ENCODE assay signal across 14 mouse cellular contexts in the genomic region with DNA sequence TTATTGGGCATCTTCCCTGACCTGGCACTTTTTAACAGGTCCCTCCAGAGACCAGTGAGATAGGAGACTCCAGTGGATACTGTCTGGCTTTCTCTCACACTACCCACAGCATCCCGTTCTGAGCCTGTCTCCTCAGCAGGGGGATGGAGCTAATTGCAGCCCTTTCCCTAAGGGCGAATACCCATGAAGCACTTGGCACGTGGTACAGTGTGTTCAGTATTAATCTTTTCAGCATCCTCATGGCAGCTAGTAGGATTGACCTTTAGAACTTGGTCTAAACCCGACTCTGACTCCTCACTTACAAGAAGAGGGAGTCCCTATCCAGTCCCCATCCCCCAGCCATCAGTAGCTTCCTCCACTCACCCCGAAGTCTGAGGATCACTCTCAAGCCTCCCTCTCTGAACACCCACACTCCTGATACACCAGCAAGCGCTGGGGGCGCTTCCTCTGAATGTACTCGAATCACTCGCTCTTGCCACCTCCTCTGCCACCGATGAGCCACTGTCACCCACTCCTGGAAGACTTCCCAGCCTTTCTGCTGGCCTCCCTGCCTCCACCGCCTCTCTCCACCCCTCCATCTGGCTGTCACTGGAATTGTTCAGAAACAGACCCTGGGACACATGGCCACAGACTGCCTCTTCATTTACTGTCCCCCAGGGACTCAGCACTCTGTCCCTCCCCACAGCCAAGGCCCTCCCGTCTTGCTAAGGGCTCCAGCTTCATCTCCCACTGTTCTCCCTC. TPM values are rescaled to one million over a fixed set of nuclear protein-coding genes. Genes with fewer than 3 reads are reported as not detected.
DNase-seq lines count a peak whose midpoint lies in the region; ATAC-seq and TF ChIP-seq lines count a peak whose summit lies in the region.
"Had no signal": no experiment of that assay in that cellular context is flagged by ENCODE, and none has a peak within 500 bp of the region (broad histone marks: within the 10 kb centered on the region; RNA-seq: fewer than 3 reads in every experiment).

No protein-coding gene starts in this region.

- H3K27ac ChIP-seq in hindbrain, embryonic 12.5 days, result no peak overlapping the region
- H3K27ac ChIP-seq in hindbrain, embryonic 16.5 days (ENCODE audit: low read depth, low read length), result no peak overlapping the region
- peak overlapping the region; percentile 52 for H3K27ac ChIP-seq in neural tube, embryonic 13.5 days (replicated peaks)
- no peak overlapping the region for H3K27ac ChIP-seq in neural tube, embryonic 15.5 days (replicated peaks)
- no peak overlapping the region for H3K27ac ChIP-seq in embryonic facial prominence, embryonic 15.5 days (replicated peaks)
- no peak overlapping the region for H3K27ac ChIP-seq in intestine, postnatal 0 days (ENCODE audit: low read depth, low read length)
- H3K27ac ChIP-seq: limb, embryonic 12.5 days had no signal

- H3K36me3 ChIP-seq in hindbrain, embryonic 12.5 days, result no peaks in the 10 kb centered on the region
- H3K36me3 ChIP-seq in hindbrain, embryonic 16.5 days (ENCODE audit: control insufficient read depth, insufficient read depth, low read length), result no peaks in the 10 kb centered on the region
- H3K36me3 ChIP-seq in neural tube, embryonic 13.5 days, result no peaks in the 10 kb centered on the region
- H3K36me3 ChIP-seq in neural tube, embryonic 15.5 days, result no peaks in the 10 kb centered on the region
- H3K36me3 ChIP-seq in embryonic facial prominence, embryonic 15.5 days, result no peaks in the 10 kb centered on the region
- no peaks in the 10 kb centered on the region for H3K36me3 ChIP-seq in intestine, postnatal 0 days (ENCODE audit: control insufficient read depth, insufficient read depth)
- H3K36me3 ChIP-seq: limb, embryonic 12.5 days had no signal

- intact Hi-C loops in left cerebral cortex, postnatal 4 days (cut with DNase I), result no loop called here

- no peaks in the 10 kb centered on the region for H3K27me3 ChIP-seq in hindbrain, embryonic 12.5 days
- H3K27me3 ChIP-seq in hindbrain, embryonic 16.5 days (replicated peaks; ENCODE audit: control insufficient read depth, insufficient read depth, low read length), result no peaks in the 10 kb centered on the region
- H3K27me3 ChIP-seq in neural tube, embryonic 13.5 days, result no peaks in the 10 kb centered on the region
- no peaks in the 10 kb centered on the region for H3K27me3 ChIP-seq in neural tube, embryonic 15.5 days (replicated peaks)
- H3K27me3 ChIP-seq in embryonic facial prominence, embryonic 15.5 days, result no peaks in the 10 kb centered on the region
- H3K27me3 ChIP-seq in intestine, postnatal 0 days (replicated peaks; ENCODE audit: control insufficient read depth, insufficient read depth, low read length), result no peaks in the 10 kb centered on the region
- H3K27me3 ChIP-seq: limb, embryonic 12.5 days had no signal

- H3K9me3 ChIP-seq in hindbrain, embryonic 12.5 days (replicated peaks), result no peaks in the 10 kb centered on the region
- no peaks in the 10 kb centered on the region for H3K9me3 ChIP-seq in hindbrain, embryonic 16.5 days (ENCODE audit: control insufficient read depth, low read length)
- no peaks in the 10 kb centered on the region for H3K9me3 ChIP-seq in neural tube, embryonic 13.5 days
- no peaks in the 10 kb centered on the region for H3K9me3 ChIP-seq in neural tube, embryonic 15.5 days (replicated peaks)
- no peaks in the 10 kb centered on the region for H3K9me3 ChIP-seq in embryonic facial prominence, embryonic 15.5 days (replicated peaks)
- H3K9me3 ChIP-seq in intestine, postnatal 0 days (ENCODE audit: control insufficient read depth), result no peaks in the 10 kb centered on the region
- H3K9me3 ChIP-seq: limb, embryonic 12.5 days had no signal

- no peak overlapping the region for H3K4me2 ChIP-seq in hindbrain, embryonic 12.5 days (replicated peaks)
- H3K4me2 ChIP-seq in hindbrain, embryonic 16.5 days (ENCODE audit: low read length), result no peak overlapping the region
- H3K4me2 ChIP-seq in neural tube, embryonic 13.5 days, result no peak overlapping the region
- H3K4me2 ChIP-seq in neural tube, embryonic 15.5 days, result no peak overlapping the region
- no peak overlapping the region for H3K4me2 ChIP-seq in embryonic facial prominence, embryonic 15.5 days (replicated peaks)
- H3K4me2 ChIP-seq in intestine, postnatal 0 days (replicated peaks; ENCODE audit: low read depth), result no peak overlapping the region
- H3K4me2 ChIP-seq: heart, embryonic 11.5 days; limb, embryonic 12.5 days had no signal

- ATAC-seq in hindbrain, embryonic 12.5 days (ENCODE audit: low FRiP score), result 0 out of 2 replicates have a peak, but pooled peaks have one; percentile 38
- no peak; the same call in 1 of the 2 replicates for ATAC-seq in hindbrain, embryonic 16.5 days
- ATAC-seq in neural tube, embryonic 13.5 days (ENCODE audit: low read depth), result peak; percentile 72
- no peak for ATAC-seq in neural tube, embryonic 15.5 days (ENCODE audit: low FRiP score)
- ATAC-seq in embryonic facial prominence, embryonic 15.5 days (ENCODE audit: insufficient number of reproducible peaks, low FRiP score, low TSS enrichment, low read depth), result 0 out of 2 replicates have a peak, but pooled peaks have one; percentile 47
- no peak for ATAC-seq in intestine, postnatal 0 days
- ATAC-seq: intestine, embryonic 16.5 days had no signal

- TF ChIP-seq CTCF in intestine, postnatal 0 days (IDR thresholded peaks at IDR 0.05; ENCODE audit: low read depth), result no peak

- 67% methylated on average over 12 of the region's 12 CpGs for whole genome bisulfite sequencing in hindbrain, embryonic 12.5 days
- WGBS in hindbrain, embryonic 16.5 days, result 57% methylated on average over 12 of the region's 12 CpGs
- WGBS in neural tube, embryonic 13.5 days, result 52% methylated on average over 12 of the region's 12 CpGs
- 57% methylated on average over 12 of the region's 12 CpGs for WGBS in neural tube, embryonic 15.5 days
- WGBS in embryonic facial prominence, embryonic 15.5 days, result 49% methylated on average over 12 of the region's 12 CpGs
- WGBS in intestine, postnatal 0 days, result 78% methylated on average over 12 of the region's 12 CpGs

- H3K4me3 ChIP-seq in hindbrain, embryonic 12.5 days, result no peak overlapping the region
- no peak overlapping the region for H3K4me3 ChIP-seq in hindbrain, embryonic 16.5 days (ENCODE audit: low read length)
- H3K4me3 ChIP-seq in neural tube, embryonic 13.5 days, result no peak overlapping the region
- no peak overlapping the region for H3K4me3 ChIP-seq in neural tube, embryonic 15.5 days (replicated peaks)
- no peak overlapping the region for H3K4me3 ChIP-seq in embryonic facial prominence, embryonic 15.5 days (replicated peaks)
- H3K4me3 ChIP-seq in intestine, postnatal 0 days (ENCODE audit: low read depth, low read length), result no peak overlapping the region
- H3K4me3 ChIP-seq: erythroblast, embryonic 14.5 days; limb, embryonic 12.5 days had no signal

- no peak overlapping the region for H3K9ac ChIP-seq in hindbrain, embryonic 12.5 days
- H3K9ac ChIP-seq in hindbrain, embryonic 16.5 days (ENCODE audit: low read depth, low read length), result no peak overlapping the region; the same call in 1 of the 2 replicates
- peak overlapping the region; percentile 38; the same call in 1 of the 2 replicates for H3K9ac ChIP-seq in neural tube, embryonic 13.5 days
- H3K9ac ChIP-seq in neural tube, embryonic 15.5 days (replicated peaks), result no peak overlapping the region
- no peak overlapping the region for H3K9ac ChIP-seq in embryonic facial prominence, embryonic 15.5 days
- H3K9ac ChIP-seq in intestine, postnatal 0 days (ENCODE audit: low read depth, low read length), result no peak overlapping the region
- H3K9ac ChIP-seq: limb, embryonic 12.5 days had no signal

- H3K4me1 ChIP-seq in hindbrain, embryonic 12.5 days, result peaks cover 11% of the 10 kb centered on the region
- no peaks in the 10 kb centered on the region for H3K4me1 ChIP-seq in hindbrain, embryonic 16.5 days (ENCODE audit: control insufficient read depth, insufficient read depth, low read depth, low read length)
- H3K4me1 ChIP-seq in neural tube, embryonic 13.5 days (replicated peaks), result peaks cover 14% of the 10 kb centered on the region
- H3K4me1 ChIP-seq in neural tube, embryonic 15.5 days, result no peaks in the 10 kb centered on the region
- peaks cover 13% of the 10 kb centered on the region for H3K4me1 ChIP-seq in embryonic facial prominence, embryonic 15.5 days
- no peaks in the 10 kb centered on the region for H3K4me1 ChIP-seq in intestine, postnatal 0 days (replicated peaks; ENCODE audit: control insufficient read depth, insufficient read depth, low read length)
- H3K4me1 ChIP-seq: limb, embryonic 12.5 days had no signal

- peak; percentile 40 for DNase-seq in left cerebral cortex, postnatal 4 days
- no peak for DNase-seq in embryo, embryonic 10.5 days (ENCODE audit: low spot score)
- DNase-seq: adrenal gland, postnatal 14 days; cerebellum, adult 8-10 months had no signal

RNA-seq across cellular contexts. Expression of a gene that starts 8.3 kb away (rescaled TPM):
- 33.6 and 35.1 TPM in 2 replicates for polyA plus RNA-seq in hindbrain, embryonic 12.5 days (2016; fragmentation: Nextera tagmentation; extraction: Ambion mirVana)
- polyA plus RNA-seq in hindbrain, embryonic 16.5 days (2015; fragmentation: Nextera tagmentation; extraction: Ambion mirVana), result 26.5 and 29.9 TPM in 2 replicates
- 32.0 and 32.5 TPM in 2 replicates for polyA plus RNA-seq in neural tube, embryonic 13.5 days (2015; fragmentation: Nextera tagmentation; extraction: Ambion mirVana)
- 25.4 and 33.0 TPM in 2 replicates for polyA plus RNA-seq in neural tube, embryonic 15.5 days (2015; fragmentation: Nextera tagmentation; extraction: Ambion mirVana)
- polyA plus RNA-seq in embryonic facial prominence, embryonic 15.5 days (2015; fragmentation: Nextera tagmentation; extraction: Ambion mirVana), result 20.7 and 21.3 TPM in 2 replicates
- total RNA-seq in left cerebral cortex, postnatal 4 days (2021), result 10 to 100 TPM; 92.0 to 94.5 TPM
- polyA plus RNA-seq in intestine, postnatal 0 days (2015; fragmentation: Nextera tagmentation; extraction: Ambion mirVana), result 23.9 and 25.1 TPM in 2 replicates

RNA-seq across cellular contexts. Expression of a gene that starts 42.6 kb away (rescaled TPM):
- 72.4 and 73.9 TPM in 2 replicates for polyA plus RNA-seq in hindbrain, embryonic 12.5 days (2016; fragmentation: Nextera tagmentation; extraction: Ambion mirVana)
- 120 and 123 TPM in 2 replicates for polyA plus RNA-seq in hindbrain, embryonic 16.5 days (2015; fragmentation: Nextera tagmentation; extraction: Ambion mirVana)
- 77.6 and 89.9 TPM in 2 replicates for polyA plus RNA-seq in neural tube, embryonic 13.5 days (2015; fragmentation: Nextera tagmentation; extraction: Ambion mirVana)
- 110 and 112 TPM in 2 replicates for polyA plus RNA-seq in neural tube, embryonic 15.5 days (2015; fragmentation: Nextera tagmentation; extraction: Ambion mirVana)
- polyA plus RNA-seq in embryonic facial prominence, embryonic 15.5 days (2015; fragmentation: Nextera tagmentation; extraction: Ambion mirVana), result 89.8 and 92.3 TPM in 2 replicates
- total RNA-seq in left cerebral cortex, postnatal 4 days (2021), result 10 to 100 TPM; 66.1 to 70.3 TPM
- polyA plus RNA-seq in intestine, postnatal 0 days (2015; fragmentation: Nextera tagmentation; extraction: Ambion mirVana), result 60.9 and 66.5 TPM in 2 replicates

Comparison
In these comparisons a context has a peak if more than half of its experiments do, and no peak if none do; other contexts are left out.
1. ATAC-seq: peak in hindbrain, embryonic 12.5 days (single experiment), neural tube, embryonic 13.5 days (single experiment) and embryonic facial prominence, embryonic 15.5 days (single experiment); none in hindbrain, embryonic 16.5 days (single experiment), neural tube, embryonic 15.5 days (single experiment) and intestine, postnatal 0 days (single experiment).